Mouse (Mus musculus): ENCODE data around the gene Psmd5.

GRCm38 (mm10) chr2:34812706-34813105 is 62.1 kb downstream of the Psmd5 start:
- TF ChIP-seq POLR2A (IDR thresholded peaks at IDR 0.05; ENCODE audit: low read depth, low read length) = no peak
- no peak for TF ChIP-seq CTCF (conservative IDR thresholded peaks at IDR 0.05; ENCODE audit: insufficient read depth, insufficient read length, low read depth, low read length)

Measured in kidney, adult 2 months (tissue).